Mouse (Mus musculus): ENCODE measurements around the gene Dkk1. TPM values are rescaled to one million over a fixed set of nuclear protein-coding genes. Genes with fewer than 3 reads are reported as not detected.

Gene Dkk1
- polyA plus RNA-seq (2012; ENCODE audit: insufficient read depth, insufficient read length, missing spikeins) = not detected in 2 replicates

- Histone ChIP-seq H3K27ac (ENCODE audit: insufficient read depth, low read depth, low read length) (no peak within 1 kb of the TSS), H3K4me1 (ENCODE audit: control insufficient read depth, insufficient read depth, low read length) (no peaks in the 10 kb centered on the region), H3K4me3 (ENCODE audit: insufficient read depth, low read length) (no peak within 1 kb of the TSS)
- TF ChIP-seq POLR2A (IDR thresholded peaks at IDR 0.05; ENCODE audit: borderline replicate concordance, low read depth, low read length) (no peak), CTCF (IDR thresholded peaks at IDR 0.05; ENCODE audit: low read depth, low read length) (no peak)
Measured at GRCm38 (mm10) chr19:30549044-30549853, at the start of gene Dkk1. Gene Dkk1, minus strand, starts transcription at chr19:30549665.

- TF ChIP-seq POLR2A (IDR thresholded peaks at IDR 0.05; ENCODE audit: borderline replicate concordance, low read depth, low read length) (no peak), CTCF (IDR thresholded peaks at IDR 0.05; ENCODE audit: low read depth, low read length) (no peak)
- Histone ChIP-seq H3K27ac (ENCODE audit: insufficient read depth, low read depth, low read length) (no peak overlapping the region), H3K4me1 (ENCODE audit: control insufficient read depth, insufficient read depth, low read length) (no peaks in the 10 kb centered on the region), H3K4me3 (ENCODE audit: insufficient read depth, low read length) (no peak overlapping the region)
Measured at GRCm38 (mm10) chr19:30586366-30586765, 36.9 kb upstream of the Dkk1 start.

GRCm38 (mm10) chr19:30564516-30564915 lies 15.1 kb upstream of the Dkk1 start:
- no peak for TF ChIP-seq CTCF (IDR thresholded peaks at IDR 0.05; ENCODE audit: low read depth, low read length)
- no peak for TF ChIP-seq POLR2A (IDR thresholded peaks at IDR 0.05; ENCODE audit: borderline replicate concordance, low read depth, low read length)
- H3K27ac ChIP-seq (ENCODE audit: insufficient read depth, low read depth, low read length) = no peak overlapping the region
- H3K4me3 ChIP-seq (ENCODE audit: insufficient read depth, low read length) = no peak overlapping the region
- H3K4me1 ChIP-seq (ENCODE audit: control insufficient read depth, insufficient read depth, low read length) = no peaks in the 10 kb centered on the region

GRCm38 (mm10) chr19:30563876-30564275 lies 14.4 kb upstream of the Dkk1 start:
- Histone ChIP-seq H3K27ac (ENCODE audit: insufficient read depth, low read depth, low read length) (no peak overlapping the region), H3K4me1 (ENCODE audit: control insufficient read depth, insufficient read depth, low read length) (no peaks in the 10 kb centered on the region), H3K4me3 (ENCODE audit: insufficient read depth, low read length) (no peak overlapping the region)
- no peak for TF ChIP-seq POLR2A (IDR thresholded peaks at IDR 0.05; ENCODE audit: borderline replicate concordance, low read depth, low read length)
- TF ChIP-seq CTCF (IDR thresholded peaks at IDR 0.05; ENCODE audit: low read depth, low read length) = no peak

GRCm38 (mm10) chr19:30558024-30558423 lies 8.6 kb upstream of the Dkk1 start:
- TF ChIP-seq POLR2A (IDR thresholded peaks at IDR 0.05; ENCODE audit: borderline replicate concordance, low read depth, low read length) = no peak
- TF ChIP-seq CTCF (IDR thresholded peaks at IDR 0.05; ENCODE audit: low read depth, low read length) = no peak
- no peak overlapping the region for H3K4me3 ChIP-seq (ENCODE audit: insufficient read depth, low read length)
- H3K27ac ChIP-seq (ENCODE audit: insufficient read depth, low read depth, low read length) = no peak overlapping the region
- H3K4me1 ChIP-seq (ENCODE audit: control insufficient read depth, insufficient read depth, low read length) = no peaks in the 10 kb centered on the region

GRCm38 (mm10) chr19:30554467-30554881 lies 5.0 kb upstream of the Dkk1 start:
- H3K4me1 ChIP-seq (ENCODE audit: control insufficient read depth, insufficient read depth, low read length) = no peaks in the 10 kb centered on the region
- no peak overlapping the region for H3K27ac ChIP-seq (ENCODE audit: insufficient read depth, low read depth, low read length)
- TF ChIP-seq POLR2A (IDR thresholded peaks at IDR 0.05; ENCODE audit: borderline replicate concordance, low read depth, low read length) = no peak
- peak; percentile 65 for TF ChIP-seq CTCF (IDR thresholded peaks at IDR 0.05; ENCODE audit: low read depth, low read length)
- no peak overlapping the region for H3K4me3 ChIP-seq (ENCODE audit: insufficient read depth, low read length)

GRCm38 (mm10) chr19:30553740-30554139 lies 4.3 kb upstream of the Dkk1 start:
- TF ChIP-seq POLR2A (IDR thresholded peaks at IDR 0.05; ENCODE audit: borderline replicate concordance, low read depth, low read length) (no peak), CTCF (IDR thresholded peaks at IDR 0.05; ENCODE audit: low read depth, low read length) (no peak)
- H3K27ac ChIP-seq (ENCODE audit: insufficient read depth, low read depth, low read length) = no peak overlapping the region
- H3K4me3 ChIP-seq (ENCODE audit: insufficient read depth, low read length) = no peak overlapping the region
- no peaks in the 10 kb centered on the region for H3K4me1 ChIP-seq (ENCODE audit: control insufficient read depth, insufficient read depth, low read length)

- Histone ChIP-seq H3K4me3 (ENCODE audit: insufficient read depth, low read length) (no peak overlapping the region), H3K27ac (ENCODE audit: insufficient read depth, low read depth, low read length) (no peak overlapping the region), H3K4me1 (ENCODE audit: control insufficient read depth, insufficient read depth, low read length) (no peaks in the 10 kb centered on the region)
- TF ChIP-seq CTCF (IDR thresholded peaks at IDR 0.05; ENCODE audit: low read depth, low read length) = no peak
- no peak for TF ChIP-seq POLR2A (IDR thresholded peaks at IDR 0.05; ENCODE audit: borderline replicate concordance, low read depth, low read length)
Measured at GRCm38 (mm10) chr19:30552260-30552659, 2.8 kb upstream of the Dkk1 start.

- Histone ChIP-seq H3K4me3 (ENCODE audit: insufficient read depth, low read length) (no peak overlapping the region), H3K4me1 (ENCODE audit: control insufficient read depth, insufficient read depth, low read length) (no peaks in the 10 kb centered on the region), H3K27ac (ENCODE audit: insufficient read depth, low read depth, low read length) (no peak overlapping the region)
- TF ChIP-seq CTCF (IDR thresholded peaks at IDR 0.05; ENCODE audit: low read depth, low read length) (no peak), POLR2A (IDR thresholded peaks at IDR 0.05; ENCODE audit: borderline replicate concordance, low read depth, low read length) (no peak)
Measured at GRCm38 (mm10) chr19:30549854-30550647, 586 bp upstream of the Dkk1 start.
